Mouse (Mus musculus): ENCODE results near the gene Fhl3. TPM values are rescaled to one million over a fixed set of nuclear protein-coding genes. Genes with fewer than 3 reads are reported as not detected.

Gene Fhl3
- polyA plus RNA-seq, 1 experiment, result 19.4 TPM

DNA sequence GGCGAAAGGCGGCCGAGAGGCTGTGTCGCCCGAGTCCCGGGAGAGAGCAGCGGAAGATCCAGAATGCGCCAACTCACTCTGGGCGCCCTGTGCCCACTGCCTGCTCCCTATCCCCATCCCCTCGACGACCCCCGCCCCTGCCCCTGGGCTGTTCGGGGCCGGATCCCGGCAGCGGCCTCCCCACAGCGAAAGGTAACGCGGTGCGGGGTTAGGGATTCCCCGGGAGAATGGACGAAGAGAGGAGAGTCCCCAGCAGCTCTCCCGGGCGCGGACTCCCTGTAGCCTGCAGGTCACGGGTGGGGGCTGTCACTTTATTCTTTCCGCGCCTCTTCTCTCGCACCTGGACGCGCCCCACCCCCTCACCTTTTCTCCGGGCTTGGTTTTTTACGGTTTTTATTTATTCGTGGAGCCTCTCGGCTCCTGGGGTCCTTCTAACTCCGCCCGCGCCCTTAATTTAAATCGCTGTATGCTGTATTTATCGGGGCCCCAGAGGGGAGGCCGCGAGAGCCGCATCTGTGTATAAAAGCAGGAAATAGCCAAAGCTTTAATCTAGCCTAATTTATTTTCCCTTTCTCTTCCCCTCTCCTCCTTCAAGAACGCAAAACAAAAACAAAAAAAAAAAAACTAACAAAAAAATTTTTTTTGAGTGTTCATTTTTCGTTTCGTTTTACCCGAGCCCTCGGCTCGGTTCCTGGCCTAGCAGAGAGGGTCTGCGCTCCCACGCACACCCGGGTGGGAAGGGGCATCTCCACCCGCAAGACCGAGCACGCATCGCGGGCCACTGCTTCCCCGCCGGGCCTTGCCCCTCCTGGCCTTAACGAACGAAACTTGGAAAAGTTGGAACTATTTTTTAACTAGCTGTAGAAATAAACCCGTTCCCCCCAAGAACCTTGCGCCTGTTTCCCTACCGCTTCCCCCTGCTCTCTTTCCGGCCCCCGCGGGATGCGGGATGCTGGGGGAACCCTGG lies 41.0 kb upstream of the Fhl3 start:
- TF ChIP-seq CTCF (IDR thresholded peaks at IDR 0.05; ENCODE audit: extremely low read depth, insufficient read depth, insufficient read length, insufficient replicate concordance) (no peak), POLR2A (IDR thresholded peaks at IDR 0.05; ENCODE audit: low read depth, low read length) (no peak)
- H3K4me3 ChIP-seq (ENCODE audit: extremely low read depth, insufficient read depth, insufficient read length), result peak overlapping the region; percentile 12; the same call in 1 of the 2 replicates
- no peak overlapping the region for H3K27ac ChIP-seq (ENCODE audit: insufficient read depth, low read length)
- peaks cover 11% of the 10 kb centered on the region; the same call in 1 of the 2 replicates for H3K4me1 ChIP-seq (ENCODE audit: control insufficient read depth, insufficient read depth, insufficient read length)
- no peak for DNase-seq (ENCODE audit: low read depth in 1 of 2, low spot score in 2 of 2)
- WGBS, result 5% methylated on average over 68 of the region's 68 CpGs
- no peaks in the 10 kb centered on the region for H3K36me3 ChIP-seq (ENCODE audit: control insufficient read depth, insufficient read depth, low read length)
- peaks cover 33% of the 10 kb centered on the region for H3K27me3 ChIP-seq (ENCODE audit: control insufficient read depth, insufficient read depth, low read length)

- TF ChIP-seq CTCF (IDR thresholded peaks at IDR 0.05; ENCODE audit: extremely low read depth, insufficient read depth, insufficient read length, insufficient replicate concordance) (no peak), POLR2A (IDR thresholded peaks at IDR 0.05; ENCODE audit: low read depth, low read length) (no peak)
- H3K27me3 ChIP-seq (ENCODE audit: control insufficient read depth, insufficient read depth, low read length), result peaks cover 33% of the 10 kb centered on the region
- no peak overlapping the region for H3K4me3 ChIP-seq (ENCODE audit: extremely low read depth, insufficient read depth, insufficient read length)
- no peak overlapping the region for H3K27ac ChIP-seq (ENCODE audit: insufficient read depth, low read length)
- H3K4me1 ChIP-seq (ENCODE audit: control insufficient read depth, insufficient read depth, insufficient read length), result peaks cover 11% of the 10 kb centered on the region; the same call in 1 of the 2 replicates
- WGBS, result 50% methylated on average over 3 of the region's 3 CpGs
- no peak for DNase-seq (ENCODE audit: low read depth in 1 of 2, low spot score in 2 of 2)
- no peaks in the 10 kb centered on the region for H3K36me3 ChIP-seq (ENCODE audit: control insufficient read depth, insufficient read depth, low read length)
Measured at GRCm38 (mm10) chr4:124660603-124661002, 39.9 kb upstream of the Fhl3 start.

DNA sequence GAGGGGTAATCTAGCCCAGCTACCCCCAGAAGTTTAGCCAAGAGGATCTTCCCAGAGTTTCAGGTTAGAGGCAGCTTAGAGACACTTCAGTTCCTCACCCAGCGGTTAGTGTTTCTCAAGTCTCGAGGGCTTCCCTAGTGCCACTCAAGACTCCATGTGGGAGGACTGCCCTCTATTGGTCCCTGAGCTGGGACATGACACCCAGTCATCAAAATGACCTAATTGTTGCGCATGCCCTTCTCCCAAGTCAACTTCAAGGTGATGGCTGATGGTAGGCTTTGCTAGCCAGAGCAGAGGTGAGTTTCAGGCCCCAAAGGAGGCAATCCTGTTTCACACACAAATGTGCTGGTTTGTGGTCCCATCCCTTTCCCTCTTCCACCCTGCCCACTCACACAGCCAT lies 37.5 kb upstream of the Fhl3 start:
- DNase-seq (ENCODE audit: low read depth in 1 of 2, low spot score in 2 of 2), result no peak
- Histone ChIP-seq H3K27me3 (ENCODE audit: control insufficient read depth, insufficient read depth, low read length) (peaks cover 19% of the 10 kb centered on the region), H3K36me3 (ENCODE audit: control insufficient read depth, insufficient read depth, low read length) (no peaks in the 10 kb centered on the region), H3K4me3 (ENCODE audit: extremely low read depth, insufficient read depth, insufficient read length) (no peak overlapping the region), H3K27ac (ENCODE audit: insufficient read depth, low read length) (no peak overlapping the region), H3K4me1 (ENCODE audit: control insufficient read depth, insufficient read depth, insufficient read length) (peaks cover 5% of the 10 kb centered on the region; the same call in 1 of the 2 replicates)
- 26% methylated on average over 3 of the region's 3 CpGs for WGBS
- no peak for TF ChIP-seq POLR2A (IDR thresholded peaks at IDR 0.05; ENCODE audit: low read depth, low read length)
- no peak for TF ChIP-seq CTCF (IDR thresholded peaks at IDR 0.05; ENCODE audit: extremely low read depth, insufficient read depth, insufficient read length, insufficient replicate concordance)

- 83% methylated on average over 9 of the region's 9 CpGs for WGBS
- no peak for TF ChIP-seq CTCF (IDR thresholded peaks at IDR 0.05; ENCODE audit: extremely low read depth, insufficient read depth, insufficient read length, insufficient replicate concordance)
- no peak for TF ChIP-seq POLR2A (IDR thresholded peaks at IDR 0.05; ENCODE audit: low read depth, low read length)
- peaks cover 9% of the 10 kb centered on the region for H3K27me3 ChIP-seq (ENCODE audit: control insufficient read depth, insufficient read depth, low read length)
Measured at GRCm38 (mm10) chr4:124664185-124664584, 36.3 kb upstream of the Fhl3 start.

GRCm38 (mm10) chr4:124664604-124665003 lies 35.9 kb upstream of the Fhl3 start:
- WGBS, result 78% methylated on average over 15 of the region's 15 CpGs
- no peak for DNase-seq (ENCODE audit: low read depth in 1 of 2, low spot score in 2 of 2)
- H3K27ac ChIP-seq (ENCODE audit: insufficient read depth, low read length), result no peak overlapping the region
- peaks cover 5% of the 10 kb centered on the region for H3K27me3 ChIP-seq (ENCODE audit: control insufficient read depth, insufficient read depth, low read length)
- H3K4me3 ChIP-seq (ENCODE audit: extremely low read depth, insufficient read depth, insufficient read length), result no peak overlapping the region
- no peaks in the 10 kb centered on the region for H3K4me1 ChIP-seq (ENCODE audit: control insufficient read depth, insufficient read depth, insufficient read length)
- H3K36me3 ChIP-seq (ENCODE audit: control insufficient read depth, insufficient read depth, low read length), result no peaks in the 10 kb centered on the region
- TF ChIP-seq POLR2A (IDR thresholded peaks at IDR 0.05; ENCODE audit: low read depth, low read length) (no peak), CTCF (IDR thresholded peaks at IDR 0.05; ENCODE audit: extremely low read depth, insufficient read depth, insufficient read length, insufficient replicate concordance) (no peak)

More at GRCm38 (mm10) chr4:124664185-124664584, 36.3 kb upstream of the Fhl3 start:
- Histone ChIP-seq H3K27ac (ENCODE audit: insufficient read depth, low read length) (no peak overlapping the region), H3K4me3 (ENCODE audit: extremely low read depth, insufficient read depth, insufficient read length) (no peak overlapping the region), H3K36me3 (ENCODE audit: control insufficient read depth, insufficient read depth, low read length) (no peaks in the 10 kb centered on the region), H3K4me1 (ENCODE audit: control insufficient read depth, insufficient read depth, insufficient read length) (0 out of 2 replicates have a peak, but pooled peaks cover 1% of the 10 kb centered on the region)
- DNase-seq (ENCODE audit: low read depth in 1 of 2, low spot score in 2 of 2), result no peak

GRCm38 (mm10) chr4:124667476-124668033 lies 32.9 kb upstream of the Fhl3 start:
- no peak for DNase-seq (ENCODE audit: low read depth in 1 of 2, low spot score in 2 of 2)
- no peak overlapping the region for H3K4me3 ChIP-seq (ENCODE audit: extremely low read depth, insufficient read depth, insufficient read length)
- 52% methylated on average over 14 of the region's 14 CpGs for WGBS
- H3K27ac ChIP-seq (ENCODE audit: insufficient read depth, low read length), result no peak overlapping the region
- TF ChIP-seq POLR2A (IDR thresholded peaks at IDR 0.05; ENCODE audit: low read depth, low read length), result no peak
- no peak for TF ChIP-seq CTCF (IDR thresholded peaks at IDR 0.05; ENCODE audit: extremely low read depth, insufficient read depth, insufficient read length, insufficient replicate concordance)
- H3K36me3 ChIP-seq (ENCODE audit: control insufficient read depth, insufficient read depth, low read length), result no peaks in the 10 kb centered on the region
- no peaks in the 10 kb centered on the region for H3K4me1 ChIP-seq (ENCODE audit: control insufficient read depth, insufficient read depth, insufficient read length)
- H3K27me3 ChIP-seq (ENCODE audit: control insufficient read depth, insufficient read depth, low read length), result no peaks in the 10 kb centered on the region

Measured in spleen, adult 2 months (tissue).